Mouse (Mus musculus) hindbrain, embryonic 15.5 days (tissue): ENCODE data around the gene Fars2. TPM values are rescaled to one million over a fixed set of nuclear protein-coding genes. Genes with fewer than 3 reads are reported as not detected.

Experiments used
- ATAC-seq: fragments of 200-750 bp; cut with Nextera tagmentation; 2 replicates; pipeline ENCODE4 v1.8.0; 2017; ENCODE audit warnings: low read depth, moderate number of reproducible peaks, moderate TSS enrichment; ENCODE audit not compliant: low FRiP score
- H3K27ac ChIP-seq: fragments of 300-500 bp; sonication (generic); replicated peaks from 2 replicates; pipeline ENCODE4 v1.5.1; 2015; ENCODE audit warnings: mild to moderate bottlenecking, inconsistent platforms
- H3K27me3 ChIP-seq: fragments of 300-500 bp; sonication (generic); 2 replicates; pipeline ENCODE4 v1.6.1; 2015; ENCODE audit warnings: control low read depth, inconsistent platforms
- H3K36me3 ChIP-seq: fragments of 300-500 bp; sonication (generic); 2 replicates; pipeline ENCODE4 v1.6.1; 2015; ENCODE audit warnings: control low read depth, inconsistent platforms
- H3K4me1 ChIP-seq: fragments of 300-500 bp; sonication (generic); replicated peaks from 2 replicates; pipeline ENCODE4 v1.6.1; 2015; ENCODE audit warnings: control low read depth, inconsistent platforms
- H3K4me2 ChIP-seq: fragments of 300-500 bp; sonication (generic); 2 replicates; pipeline ENCODE4 v1.6.1; 2015; ENCODE audit warnings: moderate library complexity, mild to moderate bottlenecking, inconsistent platforms
- H3K4me3 ChIP-seq: fragments of 300-500 bp; sonication (generic); 2 replicates; pipeline ENCODE4 v1.5.1; 2015; ENCODE audit warnings: mild to moderate bottlenecking, inconsistent platforms
- H3K9ac ChIP-seq: fragments of 300-500 bp; sonication (generic); 2 replicates; pipeline ENCODE4 v1.6.1; 2015; ENCODE audit warnings: inconsistent platforms
- H3K9me3 ChIP-seq: fragments of 300-500 bp; sonication (generic); 2 replicates; pipeline ENCODE4 v1.6.1; 2016; ENCODE audit warnings: control low read depth, inconsistent platforms
- WGBS: fragments of 180-500 bp; shearing (Covaris S2); methylation state at CpG from one replicate; pipeline ENCODE4 v1.1.7; 2015; 5-methylcytosine and 5-hydroxymethylcytosine counted together
- polyA plus RNA-seq: library from polyadenylated mRNA; unstranded; fragments of >200 nt; fragmentation: Nextera tagmentation; extraction: Ambion mirVana; gene quantifications from 2 replicates; pipeline ENCODE4 v1.2.1, GENCODE M21; 2015

The Fars2 gene
- polyA plus RNA-seq, 1 experiment from 2014 or later, result 25.6 TPM

DNA sequence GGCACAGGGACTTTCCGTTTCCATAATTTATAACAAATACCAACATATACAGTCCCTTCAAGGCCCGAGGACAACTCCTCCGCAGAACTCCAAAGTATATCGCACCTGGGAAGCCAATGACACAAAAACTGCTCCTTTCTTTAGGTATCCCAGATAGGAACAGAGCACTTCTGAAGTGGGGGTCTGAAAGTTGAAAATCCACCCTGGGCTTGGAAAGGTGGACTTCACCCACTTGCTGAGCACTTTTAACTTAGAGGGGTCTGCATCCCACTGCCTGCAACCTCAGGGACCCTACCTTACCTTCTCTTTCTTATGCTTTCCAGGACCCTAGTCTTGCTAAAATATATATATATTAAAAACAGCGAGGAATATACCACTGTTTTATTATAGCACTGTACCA, 611.3 kb downstream of the Fars2 start:
- H3K9ac ChIP-seq, result no peak overlapping the region
- WGBS, result 11% methylated on average over 5 of the region's 5 CpGs
- H3K27ac ChIP-seq, result peak overlapping the region; percentile 95
- peaks cover 30% of the 10 kb centered on the region for H3K4me1 ChIP-seq
- ATAC-seq, result no peak
- no peaks in the 10 kb centered on the region for H3K36me3 ChIP-seq
- peaks cover 22% of the 10 kb centered on the region for H3K27me3 ChIP-seq
- peak overlapping the region; percentile 72 for H3K4me2 ChIP-seq
- H3K9me3 ChIP-seq, result no peaks in the 10 kb centered on the region
- peak overlapping the region; percentile 46 for H3K4me3 ChIP-seq

DNA sequence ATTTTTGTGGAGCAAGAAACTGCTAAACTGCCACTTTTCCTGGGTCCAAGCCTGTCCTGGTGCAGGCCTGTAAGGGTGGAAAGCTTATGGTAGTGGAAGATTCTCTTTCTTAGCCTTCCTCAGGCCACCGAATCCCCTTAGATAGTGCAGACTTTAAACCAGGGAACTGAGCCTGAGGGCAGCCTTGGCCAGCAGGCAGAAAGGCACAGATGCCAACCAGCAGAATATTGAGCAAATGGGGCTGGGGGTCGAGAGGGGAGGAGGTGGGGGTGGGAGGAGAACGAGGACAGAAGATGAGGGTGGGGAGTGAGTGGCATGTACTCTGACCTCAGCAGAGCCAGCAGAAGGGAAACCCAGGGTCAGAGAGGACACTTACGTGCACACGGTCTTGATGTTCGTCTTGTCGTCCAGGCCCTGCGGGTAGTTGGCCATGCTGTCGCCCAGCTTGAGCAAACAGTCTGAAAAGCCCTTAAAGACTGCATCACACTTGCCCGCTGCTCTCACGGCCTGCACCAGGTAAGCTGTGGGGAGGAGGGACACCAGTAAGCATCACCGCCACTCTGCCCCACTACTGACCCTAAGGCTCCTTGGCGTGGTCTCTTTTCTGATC, 612.6 kb downstream of the Fars2 start:
- H3K4me1 ChIP-seq, result peaks cover 24% of the 10 kb centered on the region
- H3K9me3 ChIP-seq, result no peaks in the 10 kb centered on the region
- H3K27me3 ChIP-seq, result peaks cover 22% of the 10 kb centered on the region
- peak overlapping the region; percentile 55 for H3K9ac ChIP-seq
- peak overlapping the region; percentile 95 for H3K27ac ChIP-seq
- peak overlapping the region; percentile 46 for H3K4me3 ChIP-seq
- ATAC-seq, result no peak
- no peaks in the 10 kb centered on the region for H3K36me3 ChIP-seq
- WGBS, result 2% methylated on average over 13 of the region's 13 CpGs
- H3K4me2 ChIP-seq, result peak overlapping the region; percentile 72

DNA sequence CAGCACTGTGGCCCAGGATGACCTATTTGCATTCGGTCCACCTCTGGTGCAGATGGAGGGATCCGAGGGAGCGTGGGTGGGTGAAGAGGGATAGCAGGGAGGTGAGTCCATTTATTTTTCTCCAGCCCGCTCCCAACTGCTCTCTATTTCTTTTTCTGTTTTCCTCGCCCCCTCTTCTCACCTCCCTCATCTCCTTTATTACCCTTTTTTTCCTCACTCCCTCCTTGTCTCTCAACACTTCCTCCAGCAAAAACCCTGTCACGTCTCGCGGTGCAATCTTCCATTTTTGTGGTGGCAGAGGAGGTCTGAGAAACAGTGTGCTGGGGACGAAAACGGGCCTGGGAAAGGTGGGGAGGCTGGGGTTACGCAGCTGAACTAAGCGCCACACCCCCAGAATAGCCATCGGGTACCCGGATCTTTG, 613.1 kb downstream of the Fars2 start:
- H3K9ac ChIP-seq, result peak overlapping the region; percentile 55
- H3K27ac ChIP-seq, result peak overlapping the region; percentile 95
- H3K4me2 ChIP-seq, result peak overlapping the region; percentile 72
- ATAC-seq, result no peak
- H3K36me3 ChIP-seq, result no peaks in the 10 kb centered on the region
- H3K27me3 ChIP-seq, result peaks cover 22% of the 10 kb centered on the region
- H3K4me1 ChIP-seq, result peaks cover 24% of the 10 kb centered on the region
- H3K9me3 ChIP-seq, result no peaks in the 10 kb centered on the region
- WGBS, result 1% methylated on average over 14 of the region's 14 CpGs
- H3K4me3 ChIP-seq, result peak overlapping the region; percentile 46

DNA sequence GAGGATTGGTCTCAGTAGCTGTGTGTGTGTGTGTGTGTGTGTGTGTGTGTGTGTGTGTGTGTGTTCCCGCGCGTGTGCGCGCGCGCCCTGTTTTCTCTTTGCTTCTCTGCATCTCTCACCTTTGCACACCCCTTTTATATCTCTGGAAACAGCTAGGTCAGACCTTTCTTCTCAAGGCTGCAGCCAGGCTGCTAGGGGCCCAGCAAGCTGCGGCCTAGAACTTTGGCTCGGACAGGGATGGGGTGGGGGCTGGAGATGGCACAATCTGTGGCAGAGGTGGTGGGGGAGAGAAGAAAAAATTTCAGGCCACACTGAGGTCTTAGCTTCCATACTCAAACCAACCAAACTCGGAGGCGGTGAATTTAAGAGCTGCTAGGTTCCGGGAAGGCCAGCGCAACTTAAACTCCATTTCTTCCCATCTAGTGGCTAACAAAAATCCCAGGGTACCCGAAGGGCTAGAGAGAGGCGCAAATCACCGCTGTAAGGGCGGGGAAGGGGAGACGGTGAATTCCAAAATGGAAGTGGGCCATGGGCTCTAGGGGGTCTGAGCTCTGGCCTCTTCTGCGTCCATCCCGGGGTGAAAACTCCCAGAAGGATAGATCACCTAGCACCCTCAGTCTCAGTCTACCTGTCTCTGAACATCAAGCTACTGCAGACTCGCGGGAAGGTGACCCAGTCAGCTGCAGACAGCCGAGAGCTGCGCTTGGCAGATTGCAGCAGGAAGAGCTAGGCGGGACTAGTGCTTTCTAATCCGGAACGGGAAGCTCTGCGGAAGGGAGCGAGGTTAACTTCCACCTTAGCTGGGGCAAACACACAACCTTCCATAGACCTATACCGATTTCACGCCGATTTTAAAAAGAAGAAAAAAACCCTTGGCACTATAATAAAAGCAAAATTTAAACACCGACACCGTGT, 614.1 kb downstream of the Fars2 start:
- Histone ChIP-seq H3K4me1 (peaks cover 26% of the 10 kb centered on the region), H3K4me3 (peak overlapping the region; percentile 46), H3K27me3 (peaks cover 23% of the 10 kb centered on the region), H3K27ac (peak overlapping the region; percentile 95), H3K4me2 (peak overlapping the region; percentile 72), H3K9me3 (no peaks in the 10 kb centered on the region), H3K9ac (peak overlapping the region; percentile 64), H3K36me3 (no peaks in the 10 kb centered on the region)
- ATAC-seq, result no peak
- WGBS, result 1% methylated on average over 34 of the region's 34 CpGs

DNA sequence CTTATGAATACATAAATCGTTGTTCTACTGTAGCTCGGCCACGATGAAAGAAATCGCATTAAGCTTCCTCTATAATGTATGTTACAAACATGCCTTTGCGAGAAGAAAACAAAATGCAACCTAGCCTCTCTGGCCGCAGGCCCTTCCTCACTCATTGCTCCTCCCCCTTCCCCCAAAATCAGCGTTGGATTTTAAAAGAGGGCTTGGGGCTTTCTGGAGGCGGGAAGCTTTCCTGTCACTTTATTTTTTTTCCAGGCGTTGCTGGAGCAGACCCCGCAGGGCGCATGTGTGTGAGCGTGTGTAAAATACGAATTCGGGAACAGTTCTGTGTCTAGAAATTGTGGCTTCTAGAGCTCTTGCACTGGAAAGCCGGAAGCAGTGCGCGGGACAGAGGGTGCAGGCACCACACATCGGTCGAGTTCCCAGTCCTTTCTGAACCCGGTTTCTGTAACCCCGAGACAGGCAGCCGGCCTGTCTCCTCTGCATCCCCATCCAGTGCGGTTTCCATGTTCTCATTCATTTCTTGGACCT, 614.8 kb downstream of the Fars2 start:
- peak overlapping the region; percentile 72 for H3K4me2 ChIP-seq
- WGBS, result under 1% methylated on average over 23 of the region's 23 CpGs
- no peak for ATAC-seq

DNA sequence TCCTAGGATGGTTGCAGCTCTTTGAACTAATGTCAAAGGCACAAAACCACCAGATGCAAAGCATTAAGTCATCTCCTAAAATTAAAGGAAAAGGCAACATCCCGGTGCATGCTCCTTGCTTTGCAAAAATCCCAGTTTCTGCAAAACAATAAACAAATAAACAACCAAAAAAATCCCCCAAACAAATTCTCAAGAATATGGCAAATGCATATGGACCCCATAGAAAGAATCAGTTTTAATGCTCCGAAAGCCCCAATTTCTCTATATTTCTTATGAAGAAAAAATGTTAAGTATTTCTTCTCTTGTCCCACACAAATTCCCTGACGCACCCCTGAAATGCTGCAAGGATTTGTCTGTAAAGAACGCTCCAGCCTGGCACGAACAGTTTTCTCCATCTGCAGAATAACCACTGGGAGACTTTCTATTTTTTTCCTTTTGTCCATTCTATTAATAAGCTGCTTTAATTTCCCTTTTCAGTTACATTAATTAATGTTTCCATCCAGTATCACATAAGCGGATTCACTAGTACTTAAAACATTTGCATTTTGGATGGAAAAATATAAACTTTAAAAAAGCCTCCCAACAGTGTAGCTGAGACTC, 615.8 kb downstream of the Fars2 start:
- Histone ChIP-seq H3K27ac (peak overlapping the region; percentile 95), H3K27me3 (peaks cover 39% of the 10 kb centered on the region), H3K36me3 (no peaks in the 10 kb centered on the region), H3K9me3 (no peaks in the 10 kb centered on the region), H3K4me3 (peak overlapping the region; percentile 46), H3K4me1 (peaks cover 21% of the 10 kb centered on the region), H3K9ac (peak overlapping the region; percentile 64), H3K4me2 (peak overlapping the region; percentile 72)
- 6% methylated on average over 6 of the region's 6 CpGs for WGBS
- no peak for ATAC-seq

More for the DNA sequence above, 614.8 kb downstream of the Fars2 start:
- H3K9ac ChIP-seq, result peak overlapping the region; percentile 64
- peaks cover 31% of the 10 kb centered on the region for H3K27me3 ChIP-seq
- H3K27ac ChIP-seq, result peak overlapping the region; percentile 95
- peaks cover 22% of the 10 kb centered on the region for H3K4me1 ChIP-seq
- H3K9me3 ChIP-seq, result no peaks in the 10 kb centered on the region
- H3K36me3 ChIP-seq, result no peaks in the 10 kb centered on the region
- peak overlapping the region; percentile 46 for H3K4me3 ChIP-seq

DNA sequence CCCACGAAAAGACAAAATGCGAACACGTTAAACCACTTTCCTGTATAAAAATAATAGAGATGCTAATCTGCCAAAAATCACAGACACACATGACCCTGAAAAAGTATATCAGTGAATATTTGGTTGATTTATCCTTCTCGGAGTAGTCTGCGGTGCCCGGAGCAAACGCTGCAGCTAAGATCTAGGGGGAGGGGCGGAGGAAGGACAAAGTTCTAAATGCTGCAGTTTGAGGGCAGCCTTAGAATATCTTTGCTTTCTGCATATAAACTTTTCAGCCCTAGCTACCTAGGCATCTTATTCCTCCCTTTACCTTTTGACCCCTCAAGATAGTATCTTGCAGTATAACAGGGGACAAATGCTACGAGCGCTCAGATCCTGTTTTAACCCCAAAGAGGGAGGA, 616.4 kb downstream of the Fars2 start:
- peaks cover 36% of the 10 kb centered on the region for H3K27me3 ChIP-seq
- H3K4me2 ChIP-seq, result peak overlapping the region; percentile 72
- H3K4me3 ChIP-seq, result peak overlapping the region; percentile 46
- no peaks in the 10 kb centered on the region for H3K9me3 ChIP-seq
- peak overlapping the region; percentile 64 for H3K9ac ChIP-seq
- WGBS, result under 1% methylated on average over 10 of the region's 10 CpGs
- ATAC-seq, result no peak
- no peaks in the 10 kb centered on the region for H3K36me3 ChIP-seq
- H3K4me1 ChIP-seq, result peaks cover 21% of the 10 kb centered on the region
- H3K27ac ChIP-seq, result peak overlapping the region; percentile 95

DNA sequence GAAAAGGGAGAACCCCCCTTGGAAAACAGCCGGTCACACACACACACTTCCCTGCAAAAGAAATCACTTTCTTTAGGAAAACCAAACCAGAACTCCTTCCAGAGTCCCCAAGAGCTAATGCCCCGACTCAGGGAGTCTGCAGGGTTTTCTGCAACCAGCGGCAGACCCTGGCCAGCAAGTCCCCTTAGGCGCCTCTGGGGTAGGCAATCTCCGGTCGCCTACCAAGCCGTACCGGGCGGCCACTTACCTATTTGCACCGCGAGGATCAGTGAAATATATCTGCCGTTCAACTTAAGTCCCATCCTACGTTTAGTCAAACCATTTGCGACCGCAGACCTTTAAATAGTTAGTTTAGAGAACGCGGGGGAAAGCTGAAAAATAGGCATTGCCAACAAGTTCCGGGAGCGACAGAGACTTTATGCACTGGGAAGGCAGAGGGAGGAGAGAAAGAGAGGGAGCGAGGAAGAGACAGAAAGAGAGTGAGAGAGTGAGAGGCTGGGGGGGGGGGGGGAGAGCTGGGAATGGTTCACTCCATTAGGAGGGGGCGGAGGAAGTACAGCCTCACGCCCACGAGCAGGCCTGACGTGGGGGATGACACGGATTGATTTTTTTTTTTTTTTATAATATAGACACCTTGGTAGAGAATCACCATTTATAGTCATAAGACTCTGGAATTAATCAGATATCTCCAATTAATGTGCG, 616.9 kb downstream of the Fars2 start:
- peaks cover 32% of the 10 kb centered on the region for H3K27me3 ChIP-seq
- WGBS, result under 1% methylated on average over 26 of the region's 26 CpGs
- H3K36me3 ChIP-seq, result no peaks in the 10 kb centered on the region
- peak overlapping the region; percentile 46 for H3K4me3 ChIP-seq
- H3K4me1 ChIP-seq, result peaks cover 21% of the 10 kb centered on the region
- H3K9ac ChIP-seq, result peak overlapping the region; percentile 64
- peak overlapping the region; percentile 72 for H3K4me2 ChIP-seq
- ATAC-seq, result peak; percentile 10
- H3K9me3 ChIP-seq, result no peaks in the 10 kb centered on the region
- peak overlapping the region; percentile 95 for H3K27ac ChIP-seq

DNA sequence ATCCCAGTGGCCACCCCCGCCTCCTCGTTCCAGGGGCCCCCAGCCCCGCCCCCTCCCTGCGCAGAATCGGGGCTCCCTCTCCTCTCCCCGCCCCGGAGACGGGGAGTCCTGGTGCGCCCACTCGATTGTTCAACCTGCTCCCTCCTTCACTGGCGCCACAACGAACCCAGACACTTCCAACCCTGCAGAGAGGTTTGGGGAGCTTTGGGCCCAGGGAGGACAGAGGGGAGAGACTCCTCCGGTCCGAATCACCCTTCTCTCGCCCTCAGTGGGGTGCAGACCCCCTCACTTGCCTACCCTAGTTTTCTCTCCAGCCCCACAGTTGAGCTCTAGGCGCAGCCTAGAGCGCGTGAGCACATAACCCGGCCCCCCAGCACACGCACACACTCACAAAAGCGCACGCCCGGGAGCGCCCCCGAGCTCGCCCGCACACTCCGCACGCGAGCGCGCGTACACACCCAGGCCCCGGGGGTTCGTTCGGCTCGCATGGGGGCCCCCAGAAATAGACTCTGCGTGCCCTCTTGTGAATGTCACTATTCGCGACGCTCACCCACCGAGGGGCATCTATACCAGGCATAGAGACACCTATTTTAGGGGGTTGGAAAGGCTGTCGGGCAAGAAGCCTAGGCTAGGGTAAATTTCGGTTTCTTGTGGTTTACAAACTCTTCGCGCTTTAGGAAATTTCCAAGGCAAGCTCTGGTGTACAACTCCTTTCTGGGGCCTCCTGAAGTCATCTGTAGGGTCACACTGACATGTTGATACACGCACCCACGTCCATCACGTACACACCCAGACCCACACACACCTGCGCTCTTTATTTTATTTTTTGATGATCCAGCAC, 617.7 kb downstream of the Fars2 start, which contains the start of gene Nrn1:
TSS of gene Nrn1 (minus strand) at position 401 of the 841 bp plus-strand sequence.
- H3K9me3 ChIP-seq, result no peaks in the 10 kb centered on the region
- peak within 1 kb of the TSS; percentile 46 for H3K4me3 ChIP-seq
- H3K4me2 ChIP-seq, result peak within 1 kb of the TSS; percentile 72
- peak within 1 kb of the TSS; percentile 64 for H3K9ac ChIP-seq
- under 1% methylated on average over 50 of the region's 50 CpGs for WGBS
- peaks cover 25% of the 10 kb centered on the region for H3K27me3 ChIP-seq
- H3K27ac ChIP-seq, result peak within 1 kb of the TSS; percentile 95
- H3K36me3 ChIP-seq, result no peaks in the 10 kb centered on the region
- peak; percentile 37 for ATAC-seq
- H3K4me1 ChIP-seq, result peaks cover 21% of the 10 kb centered on the region

DNA sequence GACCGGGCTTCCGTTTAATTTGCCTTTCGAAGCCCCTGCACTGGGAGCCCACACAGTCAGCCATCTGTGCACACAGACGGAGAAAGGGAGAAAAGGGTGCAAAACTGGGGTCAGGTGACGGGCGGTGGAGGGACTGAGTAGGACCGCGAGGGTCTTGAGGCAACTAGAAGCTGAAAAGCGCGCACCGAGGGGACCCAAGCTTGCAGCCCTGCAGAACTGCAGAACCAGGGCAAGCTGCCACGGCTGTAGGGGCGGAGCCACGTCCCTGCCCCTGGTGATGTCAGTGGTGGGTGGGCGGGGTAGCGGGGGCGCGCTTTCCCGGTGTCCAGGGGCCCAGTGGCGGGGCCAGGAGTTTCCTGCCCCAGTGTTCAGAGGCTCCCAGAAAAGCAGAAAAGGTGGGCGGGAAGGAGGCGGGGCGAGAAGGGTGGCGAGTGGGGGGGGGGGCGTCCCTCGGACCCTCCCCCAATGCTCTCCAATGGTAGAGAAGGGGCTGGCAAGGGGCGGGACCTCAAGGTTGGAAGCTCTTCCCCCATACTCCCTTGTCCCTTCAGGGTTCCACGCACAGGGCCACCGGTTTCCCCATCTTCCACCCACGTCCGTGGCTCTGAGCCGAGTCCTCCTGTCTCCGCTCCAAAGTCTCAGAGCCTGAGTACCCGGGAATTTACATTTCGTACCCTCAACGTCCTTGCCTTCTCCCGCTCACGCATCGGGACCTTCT, 618.8 kb downstream of the Fars2 start:
- H3K27ac ChIP-seq, result peak overlapping the region; percentile 95
- no peaks in the 10 kb centered on the region for H3K36me3 ChIP-seq
- peaks cover 21% of the 10 kb centered on the region for H3K4me1 ChIP-seq
- H3K9me3 ChIP-seq, result no peaks in the 10 kb centered on the region
- H3K4me3 ChIP-seq, result peak overlapping the region; percentile 46
- H3K27me3 ChIP-seq, result peaks cover 22% of the 10 kb centered on the region
- WGBS, result under 1% methylated on average over 39 of the region's 39 CpGs
- peak overlapping the region; percentile 72 for H3K4me2 ChIP-seq
- ATAC-seq, result peak; percentile 93
- H3K9ac ChIP-seq, result peak overlapping the region; percentile 54
